ENCODE assay signal across 22 mouse cellular contexts in genomic region chr6:134905811-134906210, GRCm38 (mm10). TPM values are rescaled to one million over a fixed set of nuclear protein-coding genes. Genes with fewer than 3 reads are reported as not detected.
DNase-seq lines count a peak whose midpoint lies in the region; ATAC-seq and TF ChIP-seq lines count a peak whose summit lies in the region.
"Had no signal": no experiment of that assay in that cellular context is flagged by ENCODE, and none has a peak within 500 bp of the region (broad histone marks: within the 10 kb centered on the region; RNA-seq: fewer than 3 reads in every experiment).

No protein-coding gene starts in this region.

- H3K9ac ChIP-seq in kidney, embryonic 14.5 days (ENCODE audit: low read depth, low read length): no peak overlapping the region
- H3K9ac ChIP-seq: embryonic facial prominence, embryonic 13.5 days; embryonic facial prominence, embryonic 15.5 days; forebrain, embryonic 12.5 days had no signal

- no peak for TF ChIP-seq CTCF in kidney, adult 2 months (conservative IDR thresholded peaks at IDR 0.05; ENCODE audit: insufficient read depth, insufficient read length, low read depth, low read length)

- DNase-seq in kidney, adult 2 months: no peak
- DNase-seq in 3T3-L1 (ENCODE audit: low read depth, low spot score): peak; percentile 83
- DNase-seq in NIH3T3 (ENCODE audit: low read depth): peak; percentile 76
- no peak for DNase-seq in adrenal gland, adult 2 months
- no peak for DNase-seq in adrenal gland, postnatal 10 days
- DNase-seq: adrenal gland, postnatal 14 days; adrenal gland, postnatal 36 days; cerebellum, adult 11-12 months; cerebellum, adult 2 months; cerebellum, adult 9-10 months; cerebellum, postnatal 10 days; cerebellum, postnatal 25 days; embryo, embryonic 11 days had no signal

- 0 out of 2 replicates have a peak, but pooled peaks have one; percentile 24 for ATAC-seq in kidney, embryonic 14.5 days (ENCODE audit: low FRiP score, low TSS enrichment)
- ATAC-seq: activated CD4-positive, CD25-positive, alpha-beta regulatory T cell, adult 4 months; forebrain, embryonic 14.5 days; forebrain, embryonic 16.5 days had no signal

- 89% methylated on average over 1 of the region's 1 CpGs for WGBS in kidney, embryonic 14.5 days
- 81% methylated on average over 1 of the region's 1 CpGs for WGBS in kidney, adult 2 months

- H3K4me3 ChIP-seq in kidney, embryonic 14.5 days (ENCODE audit: low read length): no peak overlapping the region
- H3K4me3 ChIP-seq in kidney, adult 2 months (ENCODE audit: insufficient read depth, low read depth, low read length): no peak overlapping the region
- H3K4me3 ChIP-seq: embryonic facial prominence, embryonic 13.5 days; embryonic facial prominence, embryonic 15.5 days; erythroblast, embryonic 14.5 days; forebrain, embryonic 10.5 days; forebrain, embryonic 12.5 days had no signal

- TF ChIP-seq POLR2A in kidney, adult 2 months (IDR thresholded peaks at IDR 0.05; ENCODE audit: low read depth, low read length): no peak

- no peaks in the 10 kb centered on the region for H3K36me3 ChIP-seq in kidney, embryonic 14.5 days (ENCODE audit: control insufficient read depth, insufficient read depth, low read length)
- no peaks in the 10 kb centered on the region for H3K36me3 ChIP-seq in kidney, adult 2 months (ENCODE audit: control insufficient read depth, insufficient read depth, low read length)
- H3K36me3 ChIP-seq: embryonic facial prominence, embryonic 13.5 days; embryonic facial prominence, embryonic 15.5 days; forebrain, embryonic 10.5 days; forebrain, embryonic 12.5 days had no signal

- no peaks in the 10 kb centered on the region for H3K27me3 ChIP-seq in kidney, embryonic 14.5 days (ENCODE audit: control insufficient read depth, insufficient read depth, low read length)
- no peaks in the 10 kb centered on the region for H3K27me3 ChIP-seq in kidney, adult 2 months (replicated peaks; ENCODE audit: control insufficient read depth, insufficient read depth, low read length)
- H3K27me3 ChIP-seq: embryonic facial prominence, embryonic 13.5 days; embryonic facial prominence, embryonic 15.5 days; forebrain, embryonic 12.5 days had no signal

- H3K4me2 ChIP-seq in kidney, embryonic 14.5 days (replicated peaks; ENCODE audit: low read depth, low read length): no peak overlapping the region
- H3K4me2 ChIP-seq: embryonic facial prominence, embryonic 13.5 days; embryonic facial prominence, embryonic 15.5 days; forebrain, embryonic 12.5 days had no signal

- H3K27ac ChIP-seq in kidney, embryonic 14.5 days (ENCODE audit: low read depth, low read length): no peak overlapping the region
- H3K27ac ChIP-seq in kidney, adult 2 months (ENCODE audit: insufficient read depth, low read depth, low read length): no peak overlapping the region
- H3K27ac ChIP-seq: embryonic facial prominence, embryonic 13.5 days; embryonic facial prominence, embryonic 15.5 days; forebrain, embryonic 10.5 days; forebrain, embryonic 12.5 days had no signal

- no peaks in the 10 kb centered on the region for H3K9me3 ChIP-seq in kidney, embryonic 14.5 days (ENCODE audit: control insufficient read depth, low read length)
- H3K9me3 ChIP-seq: embryonic facial prominence, embryonic 13.5 days; embryonic facial prominence, embryonic 15.5 days; forebrain, embryonic 12.5 days had no signal

- H3K4me1 ChIP-seq in kidney, embryonic 14.5 days (ENCODE audit: control insufficient read depth, insufficient read depth, low read length): no peaks in the 10 kb centered on the region
- H3K4me1 ChIP-seq in kidney, adult 2 months (ENCODE audit: control insufficient read depth, insufficient read depth, low read length): no peaks in the 10 kb centered on the region
- H3K4me1 ChIP-seq: embryonic facial prominence, embryonic 13.5 days; embryonic facial prominence, embryonic 15.5 days; forebrain, embryonic 10.5 days; forebrain, embryonic 12.5 days had no signal

RNA-seq across cellular contexts. Expression of gene Gpr19, which starts 7.4 kb away (rescaled TPM):
- polyA plus RNA-seq in kidney, embryonic 14.5 days (2014; fragmentation: Nextera tagmentation; extraction: Ambion mirVana): 12.1 and 13.1 TPM in 2 replicates
- polyA plus RNA-seq in kidney, adult 2 months (2012; rRNA removed): 6.4 and 7.9 TPM in 2 replicates
- total RNA-seq in adrenal gland, adult 2 months (2021): 1 to 10 TPM; 5.2 to 8.6 TPM
- polyA plus RNA-seq in adrenal gland, adult 2 months (2012; rRNA removed): 9.6 and 9.9 TPM in 2 replicates
- total RNA-seq in adrenal gland, postnatal 10 days (2021): 10 to 100 TPM in 1 of 2 experiments, 1 to 10 TPM in 1; 7.9 to 11.1 TPM

RNA-seq across cellular contexts. Expression of gene Cdkn1b, which starts 14.4 kb away (rescaled TPM):
- 14.5 and 15.3 TPM in 2 replicates for polyA plus RNA-seq in kidney, embryonic 14.5 days (2014; fragmentation: Nextera tagmentation; extraction: Ambion mirVana)
- 15.9 and 17.1 TPM in 2 replicates for polyA plus RNA-seq in kidney, adult 2 months (2012; rRNA removed)
- total RNA-seq in adrenal gland, adult 2 months (2021): 10 to 100 TPM; 41.5 to 42.2 TPM
- 24.5 and 31.9 TPM in 2 replicates for polyA plus RNA-seq in adrenal gland, adult 2 months (2012; rRNA removed)
- 10 to 100 TPM; 46.2 TPM for total RNA-seq in adrenal gland, postnatal 10 days (2021)

Comparison
In these comparisons a context has a peak if more than half of its experiments do, and no peak if none do; other contexts are left out.
1. DNase-seq: peak in 3T3-L1 (single experiment) and NIH3T3 (single experiment); none in kidney, adult 2 months (single experiment), adrenal gland, adult 2 months (single experiment) and adrenal gland, postnatal 10 days (single experiment).